Mouse (Mus musculus) kidney, adult 2 months (tissue): ENCODE data around the gene Phf5a.

Experiments used
- CTCF ChIP-seq: fragments of 200-500 bp; conservative IDR thresholded peaks from 2 replicates; pipeline ENCODE4 v1.5.1; 2011; ENCODE audit warnings: low read depth, mild to moderate bottlenecking, control low read depth, low read length, moderate library complexity, mixed read lengths; ENCODE audit not compliant: insufficient read depth, insufficient read length
- POLR2A ChIP-seq: fragments of 200-500 bp; IDR thresholded peaks from one replicate; pipeline ENCODE4 v1.6.1; 2011; ENCODE audit warnings: low read depth, low read length, control low read depth

- TF ChIP-seq CTCF (no peak), POLR2A (no peak)
These were observed at the start of gene Phf5a for GRCm38 (mm10) chr15:81871604-81872261.
